Mouse (Mus musculus) heart, embryonic 16.5 days (tissue): Measurements from ENCODE around the gene Grap2. TPM values are rescaled to one million over a fixed set of nuclear protein-coding genes. Genes with fewer than 3 reads are reported as not detected.

Source experiments
- ATAC-seq: fragments of 200-750 bp; cut with Nextera tagmentation; replicated peaks from 2 replicates; pipeline ENCODE4 v1.8.0; 2017; ENCODE audit warnings: moderate number of reproducible peaks; ENCODE audit not compliant: insufficient read depth, low FRiP score; ENCODE audit errors: extremely low read depth
- H3K27ac ChIP-seq: fragments of 300-500 bp; sonication (generic); 2 replicates; pipeline ENCODE4 v1.5.1; 2014; ENCODE audit warnings: mild to moderate bottlenecking, low read length, control low read depth, moderate library complexity
- H3K27me3 ChIP-seq: fragments of 300-500 bp; sonication (generic); 2 replicates; pipeline ENCODE4 v1.6.1; 2014; ENCODE audit warnings: low read length, mixed read lengths; ENCODE audit not compliant: control insufficient read depth, insufficient read depth
- H3K36me3 ChIP-seq: fragments of 300-500 bp; sonication (generic); 2 replicates; pipeline ENCODE4 v1.6.1; 2014; ENCODE audit not compliant: control insufficient read depth, insufficient read depth
- H3K4me1 ChIP-seq: fragments of 300-500 bp; sonication (generic); 2 replicates; pipeline ENCODE4 v1.6.1; 2014; ENCODE audit warnings: low read length, mixed read lengths; ENCODE audit not compliant: control insufficient read depth, insufficient read depth
- H3K4me2 ChIP-seq: fragments of 300-500 bp; sonication (generic); 2 replicates; pipeline ENCODE4 v1.6.1; 2014; ENCODE audit warnings: low read depth, mild to moderate bottlenecking, control low read depth, low read length
- H3K4me3 ChIP-seq: fragments of 300-500 bp; sonication (generic); 2 replicates; pipeline ENCODE4 v1.5.1; 2014; ENCODE audit warnings: mild to moderate bottlenecking, control low read depth, low read length
- H3K9ac ChIP-seq: fragments of 300-500 bp; sonication (generic); 2 replicates; pipeline ENCODE4 v1.6.1; 2014; ENCODE audit warnings: low read length, control low read depth
- H3K9me3 ChIP-seq: fragments of 300-500 bp; sonication (generic); replicated peaks from 2 replicates; pipeline ENCODE4 v1.6.1; 2016; ENCODE audit warnings: low read length; ENCODE audit not compliant: control insufficient read depth
- WGBS: fragments of 180-500 bp; shearing (Covaris S2); extraction: QIAGEN DNeasy Blood & Tissue Kit; methylation state at CpG from one replicate; pipeline ENCODE4 v1.1.7; 2014; 5-methylcytosine and 5-hydroxymethylcytosine counted together
- polyA plus RNA-seq: library from polyadenylated mRNA; unstranded; fragments of >200 nt; fragmentation: Nextera tagmentation; extraction: Ambion mirVana; gene quantifications from 2 replicates; pipeline ENCODE4 v1.2.1, GENCODE M21; 2015

Grap2 gene
- polyA plus RNA-seq, 1 experiment from 2014 or later: 4.9 TPM

- H3K4me3 ChIP-seq: no peak overlapping the region
- peaks cover 5% of the 10 kb centered on the region for H3K27me3 ChIP-seq
- no peaks in the 10 kb centered on the region for H3K36me3 ChIP-seq
- H3K9me3 ChIP-seq: no peaks in the 10 kb centered on the region
- H3K4me1 ChIP-seq: peaks cover 5% of the 10 kb centered on the region
- H3K4me2 ChIP-seq: no peak overlapping the region
- no peak for ATAC-seq
- H3K9ac ChIP-seq: no peak overlapping the region
- 39% methylated on average over 11 of the region's 11 CpGs for WGBS
- H3K27ac ChIP-seq: no peak overlapping the region
Observed at GRCm38 (mm10) chr15:80634391-80635193, 62.2 kb downstream of the Grap2 start.

GRCm38 (mm10) chr15:80636757-80637372 lies 64.5 kb downstream of the Grap2 start:
- Histone ChIP-seq H3K27me3 (peaks cover 3% of the 10 kb centered on the region), H3K36me3 (no peaks in the 10 kb centered on the region), H3K27ac (no peak overlapping the region), H3K4me3 (no peak overlapping the region), H3K4me2 (no peak overlapping the region), H3K9ac (no peak overlapping the region), H3K9me3 (no peaks in the 10 kb centered on the region), H3K4me1 (peaks cover 3% of the 10 kb centered on the region; the same call in 1 of the 2 replicates)
- ATAC-seq: no peak
- 54% methylated on average over 13 of the region's 13 CpGs for WGBS

DNA sequence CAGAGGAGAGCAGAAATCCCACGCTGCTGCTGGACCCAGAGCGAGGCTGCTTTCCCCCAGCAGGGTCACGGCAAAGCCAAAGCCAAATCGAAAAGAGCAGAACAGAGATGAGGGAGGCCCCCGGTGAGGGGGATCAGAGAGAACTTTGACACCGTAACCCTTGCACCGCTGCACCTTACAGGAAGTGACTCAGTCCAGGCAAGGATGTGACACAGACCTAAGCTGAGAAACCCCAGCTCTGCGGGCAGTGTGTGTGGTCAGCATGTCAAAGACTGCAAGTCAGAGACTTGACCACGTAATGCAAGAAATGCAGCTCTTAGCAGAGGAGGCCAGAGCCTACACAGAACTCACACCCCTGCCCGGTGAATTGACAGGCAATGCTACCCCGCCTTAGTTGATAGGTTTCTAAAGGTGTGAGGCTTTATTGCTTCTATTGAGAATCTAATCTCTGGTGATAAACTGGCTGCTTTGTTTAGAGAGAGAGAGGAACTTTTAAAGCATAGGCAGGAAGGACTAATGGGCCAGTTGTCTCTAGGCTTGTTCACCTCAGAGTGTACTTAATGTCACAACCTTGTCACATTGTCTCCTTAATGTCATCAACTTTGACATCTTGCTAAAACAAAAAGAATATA lies 66.8 kb downstream of the Grap2 start:
- H3K27me3 ChIP-seq: no peaks in the 10 kb centered on the region; the same call in 1 of the 2 replicates
- H3K4me3 ChIP-seq: no peak overlapping the region
- no peaks in the 10 kb centered on the region for H3K9me3 ChIP-seq
- WGBS: 30% methylated on average over 11 of the region's 11 CpGs
- no peak for ATAC-seq
- H3K9ac ChIP-seq: no peak overlapping the region
- no peak overlapping the region for H3K4me2 ChIP-seq
- peaks cover 3% of the 10 kb centered on the region; the same call in 1 of the 2 replicates for H3K4me1 ChIP-seq
- no peaks in the 10 kb centered on the region for H3K36me3 ChIP-seq
- H3K27ac ChIP-seq: no peak overlapping the region

GRCm38 (mm10) chr15:80639874-80640273 lies 67.5 kb downstream of the Grap2 start:
- H3K9ac ChIP-seq: no peak overlapping the region
- no peaks in the 10 kb centered on the region for H3K9me3 ChIP-seq
- no peaks in the 10 kb centered on the region; the same call in 1 of the 2 replicates for H3K27me3 ChIP-seq
- peaks cover 3% of the 10 kb centered on the region; the same call in 1 of the 2 replicates for H3K4me1 ChIP-seq
- WGBS: 84% methylated on average over 3 of the region's 3 CpGs
- H3K36me3 ChIP-seq: no peaks in the 10 kb centered on the region
- H3K4me2 ChIP-seq: no peak overlapping the region
- H3K4me3 ChIP-seq: no peak overlapping the region
- H3K27ac ChIP-seq: no peak overlapping the region
- no peak for ATAC-seq

DNA sequence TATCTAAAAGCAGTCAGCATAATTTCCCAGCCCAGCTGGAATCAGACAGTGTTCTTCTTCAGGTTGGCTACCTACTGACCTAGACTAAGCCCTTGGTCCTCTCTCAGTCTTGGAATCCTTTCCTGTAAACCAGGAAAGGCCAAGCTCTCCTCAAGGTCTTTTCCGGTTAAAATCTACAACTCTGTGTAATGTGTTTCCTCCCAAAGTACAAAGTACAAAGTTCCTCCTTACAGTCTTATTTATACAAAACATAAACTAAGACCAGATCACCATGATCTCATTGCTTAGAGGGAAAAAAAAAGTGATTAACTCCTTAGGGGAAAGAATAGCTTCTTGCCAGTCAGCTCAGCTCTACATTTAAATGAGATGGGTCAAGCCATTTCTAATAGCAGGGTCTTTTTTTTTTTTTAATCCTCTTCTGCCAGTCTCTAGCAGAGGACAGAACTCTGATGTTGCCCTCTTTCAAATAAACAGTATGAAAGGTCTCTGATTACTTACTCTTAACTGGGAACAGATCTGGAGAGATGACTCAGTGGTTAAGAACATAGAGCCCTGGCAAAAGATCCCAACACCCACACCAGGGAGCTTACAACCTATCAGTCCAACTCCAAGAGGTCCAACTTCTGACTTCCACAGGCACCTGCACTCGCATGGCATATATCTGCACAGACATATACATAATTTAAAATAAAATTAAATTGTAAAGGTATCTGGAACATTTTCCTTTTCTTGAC lies 69.5 kb downstream of the Grap2 start:
- Histone ChIP-seq H3K36me3 (no peaks in the 10 kb centered on the region), H3K4me2 (no peak overlapping the region), H3K27ac (no peak overlapping the region), H3K9ac (no peak overlapping the region), H3K4me1 (peaks cover 3% of the 10 kb centered on the region; the same call in 1 of the 2 replicates), H3K9me3 (no peaks in the 10 kb centered on the region), H3K27me3 (no peaks in the 10 kb centered on the region; the same call in 1 of the 2 replicates), H3K4me3 (no peak overlapping the region)
- no peak for ATAC-seq
- WGBS: 75% methylated on average over 2 of the region's 2 CpGs

DNA sequence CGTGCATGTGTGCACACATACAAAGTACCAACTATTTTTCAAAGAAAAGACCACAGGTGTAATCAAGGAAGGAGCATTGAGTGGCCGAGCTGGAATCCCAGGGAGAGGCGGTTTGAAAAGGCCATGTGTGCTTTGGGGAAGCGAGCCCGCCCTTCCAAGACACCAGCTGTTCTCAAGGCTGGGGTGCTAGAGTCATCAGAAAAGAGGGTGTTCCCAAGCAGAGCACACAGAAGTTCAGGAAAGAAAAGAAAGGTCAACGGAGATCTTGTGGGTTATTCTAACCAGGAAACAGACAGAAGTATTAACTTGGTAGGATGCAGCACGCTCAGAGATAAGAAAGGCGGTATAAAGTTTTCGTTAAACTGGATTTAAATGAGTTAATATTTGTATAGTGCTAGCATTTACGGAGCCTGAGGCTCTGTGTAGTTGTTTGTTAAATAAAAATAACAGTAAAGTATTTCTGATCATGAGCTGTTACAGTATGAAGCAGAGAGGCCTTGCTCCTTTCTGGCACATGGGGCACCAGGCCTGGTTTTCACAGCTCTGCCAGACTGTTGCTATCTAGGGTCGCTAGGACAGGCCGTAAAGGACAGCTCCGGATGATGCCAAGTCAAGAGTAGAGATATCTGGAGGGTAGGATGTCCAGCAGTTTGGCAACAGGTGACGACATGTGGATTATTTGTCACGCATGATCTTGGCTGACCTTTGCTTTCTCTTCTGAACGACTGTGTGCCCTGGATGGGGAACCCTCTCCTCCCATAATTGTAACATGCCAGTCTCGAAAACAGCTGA lies 72.8 kb downstream of the Grap2 start:
- Histone ChIP-seq H3K4me3 (no peak overlapping the region), H3K27me3 (no peaks in the 10 kb centered on the region), H3K27ac (no peak overlapping the region), H3K4me1 (no peaks in the 10 kb centered on the region), H3K36me3 (no peaks in the 10 kb centered on the region), H3K4me2 (no peak overlapping the region), H3K9ac (no peak overlapping the region), H3K9me3 (no peaks in the 10 kb centered on the region)
- ATAC-seq: no peak
- 71% methylated on average over 17 of the region's 17 CpGs for WGBS

GRCm38 (mm10) chr15:80648977-80649606 lies 76.7 kb downstream of the Grap2 start:
- ATAC-seq: no peak
- 58% methylated on average over 15 of the region's 15 CpGs for WGBS

DNA sequence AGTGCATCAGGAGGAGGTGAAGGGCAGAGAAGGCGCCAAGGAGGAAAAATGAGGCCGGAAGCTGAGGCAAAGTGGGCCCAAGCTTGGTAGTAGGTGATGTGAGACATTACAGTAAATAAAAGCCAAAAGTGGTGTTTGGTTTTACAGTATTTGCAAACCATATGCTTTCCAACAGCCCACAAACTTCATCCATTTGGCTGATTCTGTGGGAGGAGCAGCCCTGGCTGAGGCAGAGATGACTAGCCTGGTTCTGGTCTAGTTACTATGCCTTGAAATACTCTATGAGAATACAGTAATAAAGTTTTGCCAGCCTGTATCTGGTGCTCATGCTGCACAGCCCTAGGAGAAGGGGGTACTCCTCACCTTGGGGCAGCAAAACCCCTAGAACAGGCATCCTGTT lies 78.0 kb downstream of the Grap2 start:
- Histone ChIP-seq H3K4me3 (no peak overlapping the region), H3K9me3 (no peaks in the 10 kb centered on the region), H3K9ac (no peak overlapping the region), H3K4me2 (no peak overlapping the region), H3K27me3 (peaks cover 6% of the 10 kb centered on the region; the same call in 1 of the 2 replicates), H3K27ac (no peak overlapping the region), H3K4me1 (no peaks in the 10 kb centered on the region), H3K36me3 (no peaks in the 10 kb centered on the region)
- no peak for ATAC-seq
- 81% methylated on average over 2 of the region's 2 CpGs for WGBS

More at GRCm38 (mm10) chr15:80648977-80649606, 76.7 kb downstream of the Grap2 start:
- no peak overlapping the region for H3K27ac ChIP-seq
- no peak overlapping the region for H3K4me2 ChIP-seq
- no peak overlapping the region for H3K4me3 ChIP-seq
- no peaks in the 10 kb centered on the region for H3K36me3 ChIP-seq
- H3K4me1 ChIP-seq: no peaks in the 10 kb centered on the region
- no peak overlapping the region for H3K9ac ChIP-seq
- H3K9me3 ChIP-seq: no peaks in the 10 kb centered on the region
- H3K27me3 ChIP-seq: 0 out of 2 replicates have a peak, but pooled peaks cover 2% of the 10 kb centered on the region
